ENCODE assay signal across 28 mouse cellular contexts in the genomic region with DNA sequence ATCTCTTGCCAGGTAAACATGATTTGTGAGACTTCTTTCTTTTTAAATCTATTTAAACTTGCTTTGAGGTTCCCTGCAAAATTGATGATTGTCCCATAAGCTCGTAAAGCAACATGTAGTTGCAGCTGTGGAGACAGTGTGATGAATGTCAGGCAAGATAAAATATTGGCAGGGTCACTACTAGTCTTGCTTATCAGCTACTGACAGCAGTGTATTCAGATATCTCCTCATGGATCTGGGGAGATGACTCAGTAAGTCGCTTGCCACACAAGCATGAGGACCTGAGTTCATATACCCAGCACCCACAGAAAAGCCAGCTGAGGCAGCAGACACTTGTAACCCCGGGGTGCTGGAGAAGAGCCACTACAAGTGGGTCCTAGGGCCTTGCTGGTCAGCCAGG. TPM values are rescaled to one million over a fixed set of nuclear protein-coding genes. Genes with fewer than 3 reads are reported as not detected.
DNase-seq lines count a peak whose midpoint lies in the region.
"Had no signal": no experiment of that assay in that cellular context is flagged by ENCODE, and none has a peak within 500 bp of the region (broad histone marks: within the 10 kb centered on the region; RNA-seq: fewer than 3 reads in every experiment).

No protein-coding gene starts in this region.

- H3K36me3 ChIP-seq in macrophage (ENCODE audit: inconsistent target): no peaks in the 10 kb centered on the region
- H3K36me3 ChIP-seq: forebrain, embryonic 12.5 days; heart, embryonic 13.5 days; hindbrain, embryonic 10.5 days; limb, embryonic 10.5 days; limb, embryonic 15.5 days had no signal

- H3K27ac ChIP-seq in macrophage: 0 out of 2 replicates have a peak overlapping the region, but pooled peaks have one; percentile 1
- H3K27ac ChIP-seq: forebrain, embryonic 12.5 days; heart, embryonic 13.5 days; hindbrain, embryonic 10.5 days; limb, embryonic 10.5 days; limb, embryonic 15.5 days had no signal

- H3K79me2 ChIP-seq in macrophage (ENCODE audit: inconsistent target): no peaks in the 10 kb centered on the region

- WGBS in macrophage (ENCODE audit: missing documents): 70% methylated on average over 3 of the region's 3 CpGs

- no peak overlapping the region for H3K4me3 ChIP-seq in macrophage (ENCODE audit: inconsistent target)
- H3K4me3 ChIP-seq: erythroblast, embryonic 14.5 days; forebrain, embryonic 12.5 days; heart, embryonic 13.5 days; hindbrain, embryonic 10.5 days; limb, embryonic 10.5 days; limb, embryonic 15.5 days had no signal

- DNase-seq in adrenal gland, adult 8-10 months: peak; percentile 49
- DNase-seq in adrenal gland, adult 18-20 months (ENCODE audit: low spot score in 2 of 2): no peak
- peak; percentile 85 for DNase-seq in 416B (ENCODE audit: low read depth)
- DNase-seq in c-Kit-positive CD71-positive TER-119-positive erythroid progenitor cells, embryonic 14.5 days (ENCODE audit: low spot score): peak; percentile 42
- DNase-seq in lung, postnatal 25 days (ENCODE audit: low spot score): no peak
- no peak for DNase-seq in urinary bladder, postnatal 25 days (ENCODE audit: low spot score)
- DNase-seq in cerebellum, adult 9-11 months: no peak
- DNase-seq: adrenal gland, postnatal 10 days; cerebellum, adult 18-20 months; cerebellum, postnatal 14 days; forebrain, postnatal 0 days; gastrocnemius, postnatal 10 days; heart, postnatal 10 days; kidney, adult 8-10 months; kidney, postnatal 10 days; layer of hippocampus, postnatal 36 days; lung, postnatal 4 days; right cerebral cortex, adult 18-20 months; spleen, adult 18-20 months had no signal

RNA-seq across cellular contexts. Expression of a gene that starts 44.2 kb away (rescaled TPM):
- total RNA-seq in adrenal gland, adult 8-10 months (2022): 100 to 1,000 TPM; 194 to 235 (median 202) TPM
- total RNA-seq in adrenal gland, adult 18-20 months (2021): 100 to 1,000 TPM; 150 to 191 TPM
- 10 to 100 TPM in 24 of 26 experiments, 1 to 10 TPM in 2; 5.4 to 39.6 (median 18.5) TPM for total RNA-seq in macrophage (2018; cell fraction: chromatin; rRNA removed)
- 100 to 1,000 TPM; 112 to 165 (median 130) TPM for total RNA-seq in macrophage (2018; cell fraction: cytosol; rRNA removed)
- total RNA-seq in macrophage (2018; cell fraction: nucleus; rRNA removed): 10 to 100 TPM; 20.6 to 95.4 (median 62.7) TPM
- 165 to 201 TPM (median 180 TPM) in 3 replicates for polyA plus RNA-seq in macrophage (2018)

RNA-seq across cellular contexts. Expression of a gene that starts 48.5 kb away (rescaled TPM):
- total RNA-seq in adrenal gland, adult 8-10 months (2022): 1 to 10 TPM in 2 of 4 experiments, under 1 TPM in 2; 0.35 to 4.6 (median 2.3) TPM
- total RNA-seq in adrenal gland, adult 18-20 months (2021): 1 to 10 TPM in 1 of 2 experiments, not detected in 1; 2.8 TPM
- under 1 TPM in 5 of 26 experiments, not detected in 21; 0.26 to 0.94 (median 0.71) TPM for total RNA-seq in macrophage (2018; cell fraction: chromatin; rRNA removed)
- under 1 TPM in 17 of 26 experiments, not detected in 9; 0.07 to 0.26 (median 0.13) TPM for total RNA-seq in macrophage (2018; cell fraction: cytosol; rRNA removed)
- total RNA-seq in macrophage (2018; cell fraction: nucleus; rRNA removed): under 1 TPM in 6 of 26 experiments, not detected in 20; 0.21 to 0.48 (median 0.37) TPM
- 0.11 to 0.12 TPM in 2 of 3 replicates, not detected in the other for polyA plus RNA-seq in macrophage (2018)
- total RNA-seq: heart, adult 8-10 months; neutrophil, adult 5-6 weeks had no signal

Comparison
In these comparisons a context has a peak if more than half of its experiments do, and no peak if none do; other contexts are left out.
1. DNase-seq: peak in adrenal gland, adult 8-10 months (single experiment), 416B (single experiment) and c-Kit-positive CD71-positive TER-119-positive erythroid progenitor cells, embryonic 14.5 days (single experiment); none in adrenal gland, adult 18-20 months (0 of 2), lung, postnatal 25 days (single experiment), urinary bladder, postnatal 25 days (single experiment) and cerebellum, adult 9-11 months (single experiment).